Mouse (Mus musculus): Measurements from ENCODE around the gene Carm1.
"Not testable (repeated sequence)": the region's sequence is repeated elsewhere in the genome, so short reads cannot be mapped to it uniquely, and the experiment has no call there.

Carm1 gene

DNA sequence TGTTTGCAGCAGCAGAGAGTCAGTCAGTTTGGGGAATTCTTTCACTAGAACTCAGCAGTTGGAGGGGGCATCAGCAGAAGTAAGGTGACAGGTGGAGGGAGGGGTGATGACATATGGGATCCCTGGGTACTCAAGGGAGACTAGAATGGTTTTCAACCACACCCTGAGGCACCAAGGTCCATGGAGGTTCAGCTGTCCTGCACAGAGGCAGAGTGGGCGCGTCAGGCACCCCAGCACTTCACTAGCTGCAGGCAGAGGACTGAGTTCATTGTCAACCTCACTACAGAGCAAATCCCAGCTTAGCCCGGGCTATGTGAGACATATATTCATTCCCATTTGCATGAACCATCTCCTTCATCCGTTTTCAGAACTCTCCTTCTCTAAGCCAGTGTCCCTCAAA is 9.7 kb upstream of the Carm1 start:
- ATAC-seq (ENCODE audit: low TSS enrichment): no peak

DNA sequence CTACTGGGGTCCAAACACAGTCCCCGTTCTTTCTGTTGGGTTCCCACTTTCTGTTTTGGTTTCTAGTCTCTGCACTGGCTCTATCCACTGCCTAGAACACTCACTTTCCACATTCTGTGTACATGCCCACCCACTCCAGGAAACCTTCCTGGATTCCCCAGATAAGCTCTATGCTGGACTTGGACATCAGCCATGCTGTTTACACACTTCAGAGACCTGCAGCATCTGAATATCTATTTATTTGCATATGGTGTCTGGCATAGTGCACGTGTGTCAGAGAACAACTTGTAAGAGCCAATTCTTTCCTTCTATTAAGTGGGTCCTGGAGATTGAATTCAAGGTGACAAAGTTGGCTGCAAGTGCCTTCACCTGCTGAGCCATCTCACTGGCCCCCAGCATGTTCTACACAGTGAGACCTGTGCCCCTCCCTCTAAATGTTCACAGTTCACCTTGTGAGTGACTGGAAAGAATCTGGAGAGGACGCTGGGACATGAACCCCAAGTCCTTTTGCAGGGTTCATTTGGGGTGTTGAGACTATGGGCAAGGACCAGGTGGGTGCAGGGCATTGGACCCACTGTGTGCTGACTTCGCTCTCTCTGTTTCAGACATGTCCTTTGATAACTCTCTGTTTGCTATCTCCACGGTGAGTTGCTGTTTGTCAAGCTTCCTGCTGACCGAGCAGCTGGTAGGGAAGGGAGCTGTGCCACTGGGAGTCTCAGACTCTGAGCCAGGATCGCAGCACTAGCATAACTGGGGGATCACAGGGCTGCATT is 6.5 kb upstream of the Carm1 start:
- no peak for ATAC-seq (ENCODE audit: low TSS enrichment)

DNA sequence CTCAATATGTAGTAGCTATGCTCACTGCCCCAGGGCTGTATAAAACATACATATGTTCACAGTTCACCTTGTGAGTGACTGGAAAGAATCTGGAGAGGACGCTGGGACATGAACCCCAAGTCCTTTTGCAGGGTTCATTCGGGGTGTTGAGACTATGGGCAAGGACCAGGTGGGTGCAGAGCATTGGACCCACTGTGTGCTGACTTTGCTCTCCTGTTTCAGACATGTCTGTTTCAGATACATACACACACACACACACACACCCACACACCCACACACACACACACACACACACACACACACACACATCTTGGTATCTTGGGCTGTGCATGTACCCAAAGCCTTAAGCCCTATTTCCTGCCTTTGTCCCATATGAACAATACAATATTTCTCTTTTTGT is 4.7 kb upstream of the Carm1 start:
- ATAC-seq (ENCODE audit: low TSS enrichment): not testable (repeated sequence)

DNA sequence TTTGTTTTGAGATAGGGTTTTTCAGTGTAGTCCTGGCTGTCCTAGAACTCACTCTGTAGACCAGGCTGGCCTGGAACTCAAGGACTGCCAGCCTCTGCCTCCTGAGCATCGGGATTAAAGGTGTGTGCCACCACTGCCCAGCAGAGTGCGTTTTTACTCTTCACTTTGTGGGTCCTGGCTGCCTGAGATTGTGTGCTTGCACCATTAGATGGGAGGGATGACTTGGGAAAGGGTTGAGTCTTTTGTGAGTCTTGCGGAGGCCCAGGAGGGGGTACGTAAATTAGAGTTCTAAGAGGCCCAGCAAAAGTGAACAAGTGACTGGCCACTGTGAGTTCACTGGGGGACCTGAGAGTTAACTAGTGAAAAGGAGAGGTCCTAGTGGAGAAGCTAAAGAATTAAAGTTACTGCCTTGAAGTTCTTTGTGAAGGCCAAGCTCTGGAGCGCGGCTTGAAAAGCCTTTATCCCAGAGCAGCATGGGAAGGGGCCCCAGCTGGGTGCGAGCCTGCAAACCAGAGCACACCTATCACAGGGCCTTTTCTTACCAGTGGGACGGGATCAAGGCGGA is 1.3 kb upstream of the Carm1 start:
- peak; percentile 52 for ATAC-seq (ENCODE audit: low TSS enrichment)

DNA sequence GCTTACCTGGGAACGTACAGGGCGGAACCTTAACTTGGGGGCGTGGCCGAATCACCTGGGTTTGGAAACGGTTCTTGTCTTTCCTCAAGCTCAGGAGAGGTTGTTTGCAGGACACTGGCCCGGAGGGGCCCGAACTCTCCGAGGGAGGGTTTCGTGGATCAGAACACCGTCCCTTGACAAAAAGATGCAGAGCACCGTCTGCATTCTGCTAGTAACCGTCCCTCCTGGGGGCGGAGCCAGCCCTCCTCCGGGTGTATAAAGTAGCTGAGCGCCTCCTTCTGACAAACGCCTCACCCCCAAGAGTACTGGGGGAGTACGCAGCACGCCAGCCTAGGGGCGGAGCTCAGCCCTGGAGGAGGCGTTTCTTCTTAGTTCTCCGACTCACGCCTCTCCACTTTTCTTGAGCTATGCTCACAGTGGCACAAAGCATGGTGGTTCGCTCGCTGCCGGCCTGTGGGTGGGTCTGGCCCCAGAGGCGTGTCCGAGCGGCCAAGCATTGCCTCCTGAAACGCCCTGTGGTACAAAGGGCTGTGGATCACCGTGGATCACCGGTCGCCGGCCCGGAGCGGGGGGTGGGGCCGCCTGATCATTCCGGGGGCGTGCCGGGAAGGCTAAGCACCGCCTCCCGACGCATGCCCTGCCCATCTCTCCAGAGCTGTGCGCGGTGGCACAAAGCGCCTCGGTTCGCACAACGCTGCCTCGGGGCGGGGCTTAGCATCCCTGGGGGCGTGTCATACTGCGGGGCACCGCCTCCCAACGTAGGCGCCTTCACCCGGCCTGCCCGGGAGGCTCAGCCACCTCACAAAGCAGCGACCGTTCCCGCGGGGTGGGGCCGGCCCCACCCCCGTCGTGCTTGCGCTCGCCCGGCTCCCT is 542 bp upstream of the Carm1 start:
- ATAC-seq (ENCODE audit: low TSS enrichment): peak; percentile 90

DNA sequence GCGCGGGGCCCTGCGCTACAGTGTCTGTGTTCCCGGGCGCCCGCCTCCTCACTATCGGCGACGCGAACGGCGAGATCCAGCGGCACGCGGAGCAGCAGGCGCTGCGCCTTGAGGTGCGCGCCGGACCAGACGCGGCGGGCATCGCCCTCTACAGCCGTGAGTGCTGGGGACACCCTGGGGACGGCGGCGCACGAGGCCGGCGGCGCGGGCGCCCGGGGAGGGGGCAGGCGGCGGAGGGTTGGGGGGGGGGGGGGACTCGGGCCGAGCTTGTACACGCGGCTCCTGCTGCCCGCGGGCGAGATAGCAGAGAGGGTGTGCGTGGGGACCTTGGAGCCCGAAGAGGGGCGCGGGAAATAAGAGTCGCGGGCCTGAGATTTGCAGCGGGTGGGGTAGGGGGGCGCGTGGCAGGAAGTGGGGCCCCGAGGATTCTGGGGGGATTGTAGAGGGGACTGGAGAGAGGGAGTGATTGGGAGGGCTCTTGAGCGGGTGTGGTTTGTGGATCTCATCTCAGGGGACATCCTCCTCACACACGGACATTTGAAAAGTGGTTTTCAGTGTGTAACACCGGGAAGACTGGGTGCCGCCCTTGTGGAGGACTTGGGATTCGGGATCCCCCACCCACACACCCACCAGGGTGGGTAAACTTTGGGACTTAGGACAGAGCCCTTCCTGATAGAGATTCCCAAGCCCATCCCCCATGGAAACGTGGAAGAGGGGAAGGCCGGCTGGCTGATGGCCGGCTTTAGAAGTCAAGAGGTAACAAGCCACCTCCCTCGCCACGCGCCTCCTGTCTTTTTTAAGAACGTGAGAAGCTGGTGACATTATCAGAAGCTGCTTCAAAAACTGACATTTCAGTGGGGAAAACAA is 614 bp downstream of the Carm1 start:
- peak; percentile 8; the same call in 1 of the 2 replicates for ATAC-seq (ENCODE audit: low TSS enrichment)

DNA sequence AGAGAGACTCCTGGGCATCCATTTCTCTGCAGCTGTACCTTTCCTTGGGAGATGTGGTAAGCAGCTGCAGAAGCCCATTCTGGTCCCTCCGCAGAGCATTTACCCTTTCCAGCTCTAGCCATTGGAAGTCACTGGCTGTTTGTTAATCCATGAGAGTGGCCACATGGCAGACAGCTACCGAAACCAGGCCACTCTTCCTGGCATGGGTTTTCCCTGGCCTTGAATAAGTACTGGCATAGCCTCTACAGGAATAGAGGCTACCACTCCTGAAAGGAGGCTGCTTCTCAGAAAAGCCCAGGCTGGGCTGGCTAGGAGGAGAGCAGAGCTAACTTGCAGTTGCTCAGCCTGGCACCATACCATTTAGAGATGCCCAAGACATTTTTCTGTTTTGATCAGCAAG is 4.4 kb downstream of the Carm1 start:
- ATAC-seq (ENCODE audit: low TSS enrichment): no peak

DNA sequence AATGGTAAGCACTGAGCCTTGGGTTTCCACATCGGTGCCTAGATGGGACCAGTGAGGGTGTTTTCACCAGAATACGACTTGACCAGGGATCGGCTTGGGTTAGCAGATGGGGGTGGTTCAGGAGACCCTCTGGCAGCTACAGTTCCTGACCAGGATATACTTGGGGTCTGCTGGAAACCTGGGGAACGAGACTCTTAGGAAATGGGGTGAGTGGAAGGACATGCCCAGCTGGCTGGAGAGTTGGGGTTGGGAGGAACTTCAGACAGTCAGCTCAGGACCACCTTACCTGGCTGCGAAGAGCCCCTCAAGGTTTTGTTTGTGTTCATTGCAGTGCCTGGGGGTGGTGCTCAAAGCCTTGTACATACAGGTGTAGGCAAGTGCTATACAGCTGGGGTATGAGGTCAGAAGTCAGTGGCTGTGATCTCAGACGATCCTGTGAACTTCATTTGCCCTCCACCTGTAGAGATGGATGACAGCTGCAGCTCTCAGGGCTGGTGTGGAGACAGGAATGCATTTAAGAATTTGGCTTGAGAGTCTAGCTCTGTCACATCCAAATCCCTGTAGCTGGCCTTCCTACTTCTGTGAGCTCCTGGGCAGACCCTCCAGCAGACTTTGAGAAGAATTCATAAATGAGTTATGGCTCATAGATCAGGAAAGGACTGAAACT is 7.0 kb downstream of the Carm1 start:
- no peak for ATAC-seq (ENCODE audit: low TSS enrichment)

DNA sequence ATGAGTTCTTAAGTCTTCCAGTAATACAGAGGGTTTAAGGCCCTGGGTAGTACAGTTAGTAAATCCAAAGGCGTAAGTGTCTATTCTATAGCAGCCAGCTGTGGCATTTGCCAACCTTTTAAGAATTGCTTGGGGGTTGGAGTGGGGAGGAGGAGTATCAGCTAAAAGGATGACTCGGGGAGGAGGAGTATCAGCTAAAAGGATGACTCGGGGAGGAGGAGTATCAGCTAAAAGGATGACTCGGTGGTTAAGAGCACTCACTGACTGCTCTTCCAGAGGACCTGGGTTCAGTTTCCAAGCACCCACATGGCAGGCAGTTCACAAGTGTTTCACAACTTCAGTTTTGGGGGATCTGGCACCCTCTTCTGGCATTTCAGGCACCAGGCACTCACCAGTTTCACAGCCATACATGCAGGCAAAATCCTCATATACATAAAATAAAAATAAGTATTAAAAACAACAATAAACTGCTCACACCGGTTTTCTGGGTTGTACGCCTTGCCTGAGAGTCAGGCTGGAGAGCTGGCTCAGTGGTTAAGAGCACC is 8.6 kb downstream of the Carm1 start:
- no peak for ATAC-seq (ENCODE audit: low TSS enrichment)

DNA sequence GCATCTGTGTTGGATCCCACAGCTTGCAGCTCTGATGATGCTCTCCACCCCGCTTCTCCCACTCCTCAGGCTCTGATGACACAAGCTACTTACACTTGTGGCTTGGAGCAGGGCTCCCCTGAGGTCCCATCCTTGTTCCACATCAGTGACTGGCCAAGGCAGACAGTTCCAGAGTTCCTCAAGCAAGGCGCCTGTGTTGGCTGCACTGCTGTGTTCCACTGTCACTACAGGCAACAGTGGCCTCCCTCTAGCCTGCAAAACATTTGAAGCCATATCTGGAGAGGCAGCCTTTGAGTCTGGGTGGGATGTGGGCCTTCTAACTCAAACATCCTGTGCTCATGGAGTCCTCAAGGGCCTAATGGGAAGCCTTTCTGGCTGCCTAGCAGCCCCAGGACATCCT is 10.3 kb downstream of the Carm1 start:
- no peak for ATAC-seq (ENCODE audit: low TSS enrichment)

DNA sequence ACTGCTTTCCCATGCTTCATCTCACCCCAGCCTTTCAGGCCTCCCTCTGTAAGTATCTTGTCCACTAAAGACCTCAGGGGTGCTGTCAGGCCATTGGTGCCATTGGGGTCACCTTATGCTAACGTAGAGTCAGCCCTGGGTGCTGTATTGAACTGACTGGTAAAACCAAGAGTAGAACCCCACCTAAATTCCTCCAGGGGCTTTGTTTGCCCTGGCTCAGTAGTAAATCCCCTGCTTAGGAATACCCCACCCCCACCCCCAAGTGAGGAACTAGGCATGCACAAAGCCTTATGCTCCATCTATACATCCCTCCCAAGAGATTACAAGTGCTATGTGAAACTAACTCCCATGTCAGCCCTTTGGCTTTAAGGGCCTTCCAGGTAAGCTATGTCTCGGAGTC is 10.9 kb downstream of the Carm1 start:
- ATAC-seq (ENCODE audit: low TSS enrichment): no peak

DNA sequence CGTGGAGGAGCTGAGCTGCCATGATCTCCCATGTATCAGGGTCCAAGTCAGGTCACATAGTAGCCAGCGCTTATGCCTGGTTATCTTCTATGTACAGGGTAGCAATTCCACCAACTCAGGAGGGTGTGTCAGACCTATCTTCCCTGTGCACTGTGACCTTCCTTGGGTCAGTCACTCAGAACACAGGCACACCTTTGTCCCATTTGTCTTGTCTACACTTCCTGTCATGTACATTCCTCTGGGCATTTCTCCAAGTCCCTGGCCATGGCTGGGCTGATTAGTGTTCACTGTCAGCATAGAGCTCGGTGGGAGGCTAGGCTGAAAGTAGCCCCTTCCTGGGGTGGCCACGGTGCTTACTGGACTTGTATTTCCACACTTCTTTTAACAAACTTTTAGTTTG is 11.7 kb downstream of the Carm1 start:
- ATAC-seq (ENCODE audit: low TSS enrichment): no peak

DNA sequence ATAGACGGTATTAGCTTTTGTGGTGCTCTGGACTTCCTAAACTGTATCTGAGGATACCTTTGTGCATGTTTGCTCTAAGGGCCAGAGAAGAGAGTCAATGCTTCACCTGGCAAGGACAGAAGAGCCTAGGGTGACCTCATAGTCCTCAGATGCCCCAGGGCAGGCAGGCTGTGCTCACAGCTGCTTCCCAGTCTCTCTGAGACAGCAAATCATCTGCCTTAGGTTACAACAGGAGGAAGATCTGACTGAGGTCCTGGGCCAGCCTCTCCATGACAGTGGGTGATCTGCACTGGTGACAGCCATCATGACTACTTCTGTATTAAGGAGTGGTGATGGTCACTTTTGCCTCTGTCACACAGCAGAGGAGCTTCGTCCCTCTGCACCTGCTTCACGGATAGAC is 12.5 kb downstream of the Carm1 start:
- no peak for ATAC-seq (ENCODE audit: low TSS enrichment)

DNA sequence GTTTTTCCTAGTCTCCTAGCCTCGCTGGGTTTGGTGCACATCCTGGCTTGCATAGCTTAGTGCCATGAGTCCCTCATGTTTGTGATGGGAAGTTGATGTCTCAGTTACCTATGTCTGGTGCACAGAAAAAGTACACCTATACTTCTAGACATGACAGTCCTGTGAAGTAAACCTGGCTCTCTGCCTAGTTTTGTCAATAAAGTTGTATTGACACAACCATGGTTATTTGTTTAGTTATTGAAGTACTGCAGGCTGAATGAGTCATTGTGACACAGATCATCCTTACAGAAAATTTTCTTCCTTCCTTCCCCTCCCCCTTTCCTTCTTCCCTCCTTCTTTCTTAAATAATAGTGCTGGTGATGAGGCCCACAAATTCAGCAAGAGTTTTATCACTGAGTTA is 17.7 kb downstream of the Carm1 start:
- ATAC-seq (ENCODE audit: low TSS enrichment): no peak

DNA sequence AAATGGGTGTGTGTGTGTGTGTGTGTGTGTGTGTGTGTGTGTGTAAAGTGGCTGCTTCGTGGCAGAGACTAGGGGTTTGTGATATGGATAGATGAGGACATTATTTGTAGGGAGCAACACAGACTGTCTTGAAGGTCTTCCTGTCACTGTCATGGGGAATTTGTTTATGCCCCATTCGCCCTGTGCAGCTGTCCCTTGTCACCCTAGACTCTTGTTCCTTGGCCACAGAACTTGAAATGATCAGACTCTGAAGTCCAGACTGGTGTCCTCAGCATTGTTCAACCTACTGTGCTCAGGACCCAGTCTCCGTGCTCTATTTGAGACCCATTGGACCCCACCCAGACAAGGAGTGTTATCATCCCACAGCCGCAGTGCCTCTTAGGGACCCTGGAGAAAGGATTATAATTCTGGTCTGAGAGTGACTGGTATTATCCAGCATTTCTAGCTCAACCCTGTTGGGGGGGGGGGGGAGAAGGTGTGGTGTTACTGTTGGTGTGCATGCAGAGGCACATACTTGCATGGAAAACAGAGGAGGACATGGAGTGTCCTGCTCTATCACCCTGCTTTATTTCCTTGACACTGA is 18.4 kb downstream of the Carm1 start:
- ATAC-seq (ENCODE audit: low TSS enrichment): no peak

DNA sequence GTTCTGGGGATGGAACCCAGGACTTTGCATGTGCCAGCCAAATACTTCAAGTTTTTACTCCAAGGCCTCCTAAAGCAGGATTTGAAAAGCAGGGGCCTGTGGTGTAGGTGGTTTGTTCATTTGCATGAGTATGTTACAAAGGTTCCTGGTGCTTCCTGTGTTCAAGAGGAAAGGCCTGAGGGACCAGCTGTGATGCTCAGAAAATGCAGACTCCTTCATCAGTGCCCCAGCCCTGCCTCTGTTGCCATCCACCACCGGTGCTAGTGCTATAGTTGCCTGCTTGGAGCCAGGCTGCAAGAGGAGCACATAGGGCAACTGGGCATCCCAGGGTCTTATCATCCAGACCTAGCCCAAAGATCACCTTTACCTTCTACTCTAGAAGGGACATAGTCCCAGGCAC is 19.8 kb downstream of the Carm1 start:
- no peak for ATAC-seq (ENCODE audit: low TSS enrichment)

DNA sequence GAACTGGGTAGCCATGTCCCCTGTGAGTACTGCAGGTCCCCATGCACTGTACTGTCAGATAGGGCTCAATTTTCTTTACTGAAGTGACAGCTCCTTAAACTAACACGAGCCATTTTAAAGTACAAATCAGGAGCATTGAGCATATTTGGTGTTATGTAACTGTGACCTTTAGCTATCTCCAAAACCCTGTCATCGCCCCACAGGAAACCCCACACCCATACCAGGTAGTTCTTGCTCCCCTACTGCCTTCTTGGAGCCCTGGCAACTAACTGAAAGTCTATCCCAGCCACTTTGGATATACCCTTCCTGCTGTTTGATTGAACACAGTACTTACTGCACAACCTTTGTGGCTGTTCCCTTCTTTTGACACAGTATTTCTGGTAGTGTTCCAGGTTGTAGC is 20.4 kb downstream of the Carm1 start:
- ATAC-seq (ENCODE audit: low TSS enrichment): no peak

DNA sequence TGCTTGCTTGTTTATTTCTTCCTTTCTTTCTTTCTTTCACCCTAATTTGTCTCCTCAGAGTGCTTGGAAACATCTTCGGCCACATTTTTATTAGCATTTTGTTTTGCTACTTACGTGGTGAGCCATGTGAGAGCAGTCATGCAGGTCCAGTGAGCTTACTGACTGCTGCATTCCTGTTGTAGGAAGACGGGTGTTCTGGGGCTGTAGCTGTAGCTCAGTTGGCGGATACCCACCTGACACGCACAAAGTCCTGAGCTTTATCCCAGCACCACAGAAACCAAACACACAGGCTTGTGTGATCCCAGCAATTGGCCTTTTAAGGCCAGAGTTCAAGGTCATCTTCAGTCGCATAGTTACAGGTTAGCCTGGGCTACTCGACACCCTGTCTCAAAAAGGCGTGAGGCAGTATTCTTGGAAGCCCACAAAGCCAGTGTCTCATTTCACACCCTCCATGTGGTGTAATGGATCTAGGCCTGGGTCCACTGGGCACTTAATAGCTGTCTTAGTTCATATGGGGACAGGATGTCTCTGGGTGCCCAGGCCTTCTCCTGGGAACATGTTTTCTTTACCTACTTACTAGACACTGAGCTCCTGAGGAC is 22.1 kb downstream of the Carm1 start:
- ATAC-seq (ENCODE audit: low TSS enrichment): no peak

DNA sequence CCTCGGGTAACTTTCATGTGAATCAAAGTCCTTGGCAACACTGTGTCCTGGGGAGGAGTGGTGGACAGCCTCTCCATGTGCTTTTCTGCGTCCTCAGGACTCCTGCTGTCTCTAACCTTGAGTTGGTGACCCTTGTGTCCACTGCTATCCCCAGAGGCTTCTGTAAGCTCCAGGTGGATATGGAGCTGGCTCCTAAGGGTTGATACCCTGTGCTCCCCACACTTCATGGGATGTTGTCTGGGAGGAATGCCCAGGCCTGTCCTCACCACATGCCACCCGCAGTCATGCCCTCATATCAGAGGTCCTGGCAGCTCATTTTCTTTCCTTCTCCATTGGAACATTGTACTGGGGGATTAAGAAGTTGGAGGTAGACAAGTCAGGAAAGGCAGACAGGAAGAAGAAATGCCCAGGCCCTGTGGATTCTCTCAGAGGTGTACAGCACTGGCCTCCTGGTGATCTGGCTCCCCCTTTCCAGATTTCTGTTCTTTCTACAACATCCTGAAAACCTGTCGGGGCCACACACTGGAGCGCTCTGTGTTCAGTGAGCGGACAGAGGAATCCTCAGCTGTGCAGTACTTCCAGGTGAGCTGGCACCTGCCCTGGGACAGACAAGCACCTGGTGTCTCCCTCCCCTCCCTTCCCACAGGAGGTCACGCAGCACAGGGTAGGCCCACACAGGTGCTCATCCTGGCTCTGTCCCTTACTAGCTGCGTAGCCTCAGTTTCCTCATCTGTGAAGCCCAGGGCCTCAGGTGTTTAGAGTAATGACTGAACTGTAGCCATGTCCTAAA is 27.5 kb downstream of the Carm1 start:
- ATAC-seq (ENCODE audit: low TSS enrichment): no peak
